Mouse (Mus musculus): Measurements from ENCODE around the gene Defa26. TPM values are rescaled to one million over a fixed set of nuclear protein-coding genes. Genes with fewer than 3 reads are reported as not detected.
"Not testable (repeated sequence)": the region's sequence is repeated elsewhere in the genome, so short reads cannot be mapped to it uniquely, and the experiment has no call there.

Gene Defa26
- polyA plus RNA-seq (2017; shearing (Covaris generic)), result not detected

GRCm38 (mm10) chr8:21617883-21618282 is at the start of gene Defa26:
Gene Defa26 (plus strand): TSS chr8:21618183.
- ATAC-seq, result not testable (repeated sequence)

DNA sequence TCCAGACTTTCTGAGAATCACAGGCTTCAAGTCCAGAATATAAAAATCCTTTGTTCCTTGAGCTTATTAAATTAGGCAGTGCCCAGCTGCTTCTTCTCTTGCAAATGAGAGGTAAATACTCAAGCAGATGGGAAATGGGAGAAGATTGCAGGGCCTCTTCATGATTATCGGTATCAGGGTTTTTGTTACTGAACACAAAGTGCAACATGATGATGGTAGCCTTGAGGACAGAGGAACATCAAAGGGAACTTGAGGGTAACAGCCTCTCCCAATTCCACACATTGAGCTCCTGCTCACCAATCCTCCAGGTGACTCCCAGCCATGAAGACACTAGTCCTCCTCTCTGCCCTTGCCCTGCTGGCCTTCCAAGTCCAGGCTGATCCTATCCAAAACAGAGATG is 35.3 kb upstream of the Defa26 start, which contains the start of gene Defa28:
TSS of gene Defa28 (plus strand) at position 301 of the 400 bp plus-strand sequence.
- ATAC-seq, result not testable (repeated sequence)

- not testable (repeated sequence) for ATAC-seq
Observed at GRCm38 (mm10) chr8:21594408-21594807, 23.6 kb upstream of the Defa26 start, which contains the start of gene Gm7861. Gene Gm7861 (minus strand): TSS chr8:21594508.

- not testable (repeated sequence) for ATAC-seq
Observed at GRCm38 (mm10) chr8:21655480-21655879, 37.5 kb downstream of the Defa26 start, which contains the start of gene Defa17. Gene Defa17 (plus strand): TSS chr8:21655780.

DNA sequence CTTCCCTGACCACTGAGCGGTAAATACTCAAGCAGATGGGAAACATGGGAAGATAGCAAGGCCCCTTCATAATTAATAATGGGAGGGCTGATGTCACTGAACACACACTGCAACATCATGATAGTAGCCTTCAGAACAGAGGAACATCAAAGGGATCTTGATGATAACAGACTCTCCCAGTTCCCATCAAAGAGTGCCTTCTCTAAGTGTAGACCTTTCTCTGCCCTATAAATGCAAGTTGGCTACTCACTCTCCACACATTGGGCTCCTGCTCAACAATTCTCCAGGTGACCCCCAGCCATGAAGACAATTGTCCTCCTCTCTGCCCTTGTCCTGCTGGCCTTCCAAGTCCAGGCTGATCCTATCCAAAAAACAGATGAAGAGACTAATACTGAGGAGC is 47.5 kb downstream of the Defa26 start, which contains the start of gene Defa34:
TSS of gene Defa34 (plus strand) at position 301 of the 400 bp plus-strand sequence.
- not testable (repeated sequence) for ATAC-seq

Other genes with a start within 250 kb of the Defa26 start
- gene Defa2, start 239.7 kb upstream of the Defa26 start, polyA plus RNA-seq (2017; shearing (Covaris generic)), result not detected
- gene Defa33, start 226.4 kb upstream of the Defa26 start, polyA plus RNA-seq (2017; shearing (Covaris generic)), result not detected
- not detected for gene Defa36, start 190.8 kb upstream of the Defa26 start, polyA plus RNA-seq (2017; shearing (Covaris generic))
- gene Gm7849, start 161.6 kb upstream of the Defa26 start, polyA plus RNA-seq (2017; shearing (Covaris generic)), result not detected
- not detected for gene Defa20, start 108.9 kb upstream of the Defa26 start, polyA plus RNA-seq (2017; shearing (Covaris generic))
- not detected for gene Defa32, start 89.2 kb upstream of the Defa26 start, polyA plus RNA-seq (2017; shearing (Covaris generic))
- not detected for gene Defa37, start 52.8 kb upstream of the Defa26 start, polyA plus RNA-seq (2017; shearing (Covaris generic))
- gene Defa28, start 35.2 kb upstream of the Defa26 start, polyA plus RNA-seq (2017; shearing (Covaris generic)), result not detected
- gene Gm7861, start 23.7 kb upstream of the Defa26 start, polyA plus RNA-seq (2017; shearing (Covaris generic)), result not detected
- gene Defa17, start 37.6 kb downstream of the Defa26 start, polyA plus RNA-seq (2017; shearing (Covaris generic)), result not detected
- gene Defa34, start 47.6 kb downstream of the Defa26 start, polyA plus RNA-seq (2017; shearing (Covaris generic)), result not detected
- gene AY761184, start 85.5 kb downstream of the Defa26 start, polyA plus RNA-seq (2017; shearing (Covaris generic)), result not detected
- gene Defa24, start 116.3 kb downstream of the Defa26 start, polyA plus RNA-seq (2017; shearing (Covaris generic)), result not detected
- gene Defb50, start 205.4 kb downstream of the Defa26 start, polyA plus RNA-seq (2017; shearing (Covaris generic)), result not detected
- not detected for gene Defb2, start 221.7 kb downstream of the Defa26 start, polyA plus RNA-seq (2017; shearing (Covaris generic))
- not detected for gene Defb10, start 240.7 kb downstream of the Defa26 start, polyA plus RNA-seq (2017; shearing (Covaris generic))